Mouse (Mus musculus): ENCODE data around the gene Creg2. TPM values are rescaled to one million over a fixed set of nuclear protein-coding genes. Genes with fewer than 3 reads are reported as not detected.
"Not testable (repeated sequence)": the region's sequence is repeated elsewhere in the genome, so short reads cannot be mapped to it uniquely, and the experiment has no call there.

Creg2 gene
- total RNA-seq, 4 experiments from 2014 or later, result 71.1 to 105 (median 89.3) TPM

DNA sequence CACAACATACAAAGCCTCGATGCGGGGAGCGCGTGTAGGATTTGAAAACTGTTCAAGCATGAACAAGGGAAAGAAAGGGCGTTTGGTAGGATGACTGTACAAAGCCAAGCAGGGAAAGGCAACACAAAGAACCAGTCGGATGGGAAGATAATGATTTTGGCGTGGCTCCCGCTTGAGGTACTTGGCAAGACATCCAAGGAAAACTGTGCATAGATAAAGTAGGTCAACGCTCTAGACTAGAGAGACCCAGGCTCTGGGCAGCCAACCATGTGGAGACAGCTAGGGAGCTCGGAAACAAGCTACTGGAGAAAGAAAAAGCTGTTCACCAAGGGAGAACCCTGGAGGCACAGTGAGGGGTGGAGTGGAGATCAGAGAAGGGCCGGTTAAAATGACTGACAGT, 52.5 kb downstream of the Creg2 start:
- DNase-seq (ENCODE audit: low spot score in 2 of 2), result peak in 1 of 2 experiments; percentile 17

DNA sequence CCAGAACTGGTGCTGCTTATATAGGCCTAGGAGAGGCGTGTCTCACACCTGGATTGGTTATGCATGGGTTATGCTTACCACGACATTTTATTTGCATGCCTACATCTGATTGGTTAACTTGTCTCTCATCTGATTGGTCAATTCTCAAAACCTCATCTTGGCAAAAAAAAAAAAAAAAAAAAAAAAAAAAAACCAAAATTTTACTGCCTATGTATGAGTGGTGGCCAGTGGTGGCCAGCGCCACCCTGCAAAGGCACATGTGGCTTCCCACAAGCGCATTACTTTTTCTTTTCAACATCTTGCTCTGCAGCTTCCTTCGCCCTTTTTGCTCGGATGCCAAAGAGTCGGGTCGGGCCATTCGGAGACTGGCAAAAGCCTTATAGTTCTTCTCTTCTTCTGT, 54.1 kb downstream of the Creg2 start:
- not testable (repeated sequence) for DNase-seq (ENCODE audit: low spot score in 2 of 2)

DNA sequence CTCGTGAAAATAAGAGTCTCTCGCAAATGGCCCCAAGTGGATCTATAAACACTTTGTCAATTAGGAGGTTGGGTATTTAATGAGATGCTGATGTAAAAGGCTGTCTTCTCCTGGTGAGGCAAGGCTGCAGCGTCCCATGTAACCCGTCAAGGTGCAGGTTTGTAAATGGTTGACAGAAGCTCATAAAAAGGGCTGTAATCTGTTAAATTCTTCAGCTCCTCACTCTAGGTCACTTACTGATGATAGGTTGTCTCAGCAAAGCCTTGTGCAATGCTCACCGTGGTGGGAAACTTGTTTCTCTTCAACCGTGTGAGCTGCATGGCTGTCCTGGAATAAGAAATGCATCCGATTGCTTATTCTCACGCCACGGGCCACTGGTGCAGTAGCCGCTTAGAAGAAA, 57.4 kb downstream of the Creg2 start:
- DNase-seq (ENCODE audit: low spot score in 2 of 2), result no peak

DNA sequence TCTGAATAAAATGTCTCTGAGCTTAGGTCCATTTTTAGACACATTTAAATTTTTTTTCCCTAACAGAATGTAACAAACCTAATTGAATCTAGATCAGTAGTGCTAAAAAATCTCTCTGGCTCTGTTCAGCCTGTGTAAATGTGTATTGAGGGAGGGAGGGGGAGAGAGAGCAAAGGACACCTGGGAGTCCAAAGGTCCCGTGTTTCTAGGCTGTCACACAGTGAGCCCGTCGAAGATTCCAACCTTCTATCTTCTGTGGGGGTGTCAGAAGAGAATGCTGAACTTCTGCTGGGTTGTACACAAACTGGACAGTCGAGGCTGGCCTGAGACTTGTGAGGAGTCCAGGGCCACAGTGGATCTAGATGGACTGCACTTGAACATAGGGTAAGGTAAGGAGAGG, 59.2 kb downstream of the Creg2 start:
- no peak for DNase-seq (ENCODE audit: low spot score in 2 of 2)

DNA sequence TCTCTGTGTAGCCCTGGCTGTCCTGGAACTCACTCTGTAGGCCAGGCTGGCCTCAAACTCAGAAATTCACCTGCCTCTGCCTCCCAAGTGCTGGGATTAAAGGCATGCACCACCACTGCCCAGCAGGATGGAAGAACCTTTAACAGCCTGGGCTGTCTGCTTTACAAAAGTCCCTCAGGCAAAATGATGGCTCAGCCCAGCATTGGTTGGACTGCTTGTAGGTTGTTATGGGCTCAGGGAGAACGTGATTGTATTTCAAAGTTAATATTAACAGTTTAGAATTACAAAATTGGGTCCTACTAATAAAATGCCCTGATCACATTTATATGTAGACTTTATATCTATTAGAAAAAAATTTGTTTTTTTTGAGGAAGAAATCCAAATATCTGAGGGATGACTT, 59.7 kb downstream of the Creg2 start:
- DNase-seq (ENCODE audit: low spot score in 2 of 2), result not testable (repeated sequence)

DNA sequence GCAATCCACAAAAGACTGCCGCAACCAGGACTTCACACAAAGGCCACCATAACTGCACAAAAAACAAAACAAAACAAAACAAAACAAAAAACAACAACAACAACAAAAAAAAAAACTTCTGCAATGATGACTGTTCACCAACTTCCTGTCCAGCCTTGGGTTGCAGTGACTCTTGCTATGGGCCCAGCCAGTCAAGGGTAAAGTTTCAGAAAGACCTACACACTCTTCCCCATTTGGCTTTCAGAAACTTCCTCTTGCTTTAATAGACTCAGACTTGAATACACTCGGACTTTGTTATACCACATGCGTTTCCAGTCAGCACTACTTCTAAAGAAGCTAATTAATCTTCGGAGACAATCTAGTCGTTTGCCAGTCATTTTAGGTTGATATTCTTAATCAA, 61.1 kb downstream of the Creg2 start:
- no peak for DNase-seq (ENCODE audit: low spot score in 2 of 2)

DNA sequence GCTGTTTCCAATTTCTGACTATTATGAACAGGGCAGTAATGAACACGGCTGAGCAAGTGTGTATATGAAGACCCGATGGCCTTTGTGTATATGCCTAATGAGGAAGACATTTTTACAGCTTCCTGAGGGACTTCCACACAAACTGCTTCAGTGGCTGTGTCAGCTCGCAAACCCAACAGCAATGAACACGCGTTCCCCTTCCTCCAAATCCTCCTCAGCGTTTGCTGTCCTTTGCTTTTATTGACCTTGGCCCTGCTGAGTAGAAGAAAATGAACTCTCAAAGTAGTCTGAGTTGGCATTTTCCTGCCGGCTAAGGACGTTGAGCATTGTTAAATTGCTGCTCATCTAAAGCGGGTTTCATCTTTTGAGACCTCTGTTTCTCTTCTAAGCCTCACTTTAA, 65.9 kb downstream of the Creg2 start:
- no peak for DNase-seq (ENCODE audit: low spot score in 2 of 2)

DNA sequence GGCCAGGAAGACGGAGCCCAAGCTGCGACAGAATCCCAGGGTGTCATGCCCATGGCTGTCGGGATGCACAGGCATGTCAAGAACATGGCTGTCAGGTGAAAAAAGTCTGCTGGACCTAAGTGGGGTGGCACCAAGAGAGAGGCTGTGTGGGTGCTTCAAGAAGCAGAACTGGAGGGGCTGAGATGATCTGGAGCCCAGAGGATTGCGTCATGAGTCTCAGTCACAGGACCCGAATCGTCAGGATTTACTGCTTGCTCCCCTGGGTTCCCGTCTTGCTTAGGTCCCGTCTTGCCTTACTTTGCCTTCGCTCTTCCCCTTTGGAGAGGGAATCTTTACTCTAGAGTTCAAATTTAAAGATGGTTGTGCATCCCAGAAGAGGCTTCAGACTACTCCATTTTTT, 68.1 kb downstream of the Creg2 start:
- DNase-seq (ENCODE audit: low spot score in 2 of 2), result no peak

DNA sequence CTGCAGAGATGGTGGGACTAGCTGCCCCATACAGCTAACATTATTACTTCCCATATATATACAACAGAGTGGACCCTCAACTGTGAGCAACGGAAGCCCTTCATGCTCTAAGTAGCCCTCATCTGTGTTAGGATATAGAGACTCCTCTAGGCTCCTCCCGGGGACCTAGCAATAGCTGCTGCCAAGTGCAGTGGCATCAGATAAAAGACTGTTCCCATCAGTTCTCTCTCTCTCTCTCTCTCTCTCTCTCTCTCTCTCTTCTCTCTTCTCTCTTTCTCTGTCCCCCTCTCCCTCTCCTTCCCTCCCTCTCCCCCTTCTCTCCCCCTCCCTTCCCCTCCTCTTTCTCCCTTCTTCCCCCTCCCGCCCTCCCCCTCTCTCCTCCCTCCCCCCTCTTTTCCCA, 70.1 kb downstream of the Creg2 start:
- no peak for DNase-seq (ENCODE audit: low spot score in 2 of 2)

DNA sequence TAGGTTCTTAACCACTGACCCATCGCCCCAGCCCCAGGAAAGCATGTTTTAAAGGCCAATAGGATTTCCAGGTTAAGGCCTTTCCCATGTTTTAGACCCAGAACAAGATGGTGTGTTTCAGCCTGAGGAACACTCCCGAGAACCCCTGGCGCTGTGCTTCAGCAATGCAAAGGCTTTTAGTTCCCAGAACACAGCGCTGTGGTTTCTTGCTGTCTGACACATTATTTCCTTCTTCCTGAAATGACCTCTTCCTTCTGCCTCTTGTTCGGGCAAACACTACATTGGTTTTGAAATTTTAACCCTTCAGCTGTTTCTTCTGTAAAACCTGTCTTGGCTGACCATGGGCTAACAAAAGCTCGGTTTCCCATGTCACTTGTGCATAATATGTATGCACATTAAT, 72.1 kb downstream of the Creg2 start:
- no peak for DNase-seq (ENCODE audit: low spot score in 2 of 2)

DNA sequence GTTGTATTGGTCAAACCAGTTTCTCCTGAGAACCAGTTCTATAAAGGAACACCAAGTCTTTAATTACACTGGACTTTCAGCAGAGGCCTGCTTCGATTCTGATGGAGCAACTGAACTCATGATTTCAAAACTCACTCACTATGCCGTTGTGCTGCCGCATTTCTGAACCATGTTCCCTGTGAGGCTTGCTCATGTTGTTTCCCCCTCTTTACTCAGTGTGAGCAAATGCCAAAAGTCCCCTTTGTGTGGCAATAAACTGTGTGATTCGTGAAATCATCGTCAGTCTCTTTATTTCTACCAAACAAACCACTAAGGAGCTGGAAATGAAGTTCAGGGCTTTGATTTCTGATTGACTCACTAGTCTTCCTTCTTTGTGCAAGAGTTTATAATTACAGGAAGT, 72.8 kb downstream of the Creg2 start:
- no peak for DNase-seq (ENCODE audit: low spot score in 2 of 2)

DNA sequence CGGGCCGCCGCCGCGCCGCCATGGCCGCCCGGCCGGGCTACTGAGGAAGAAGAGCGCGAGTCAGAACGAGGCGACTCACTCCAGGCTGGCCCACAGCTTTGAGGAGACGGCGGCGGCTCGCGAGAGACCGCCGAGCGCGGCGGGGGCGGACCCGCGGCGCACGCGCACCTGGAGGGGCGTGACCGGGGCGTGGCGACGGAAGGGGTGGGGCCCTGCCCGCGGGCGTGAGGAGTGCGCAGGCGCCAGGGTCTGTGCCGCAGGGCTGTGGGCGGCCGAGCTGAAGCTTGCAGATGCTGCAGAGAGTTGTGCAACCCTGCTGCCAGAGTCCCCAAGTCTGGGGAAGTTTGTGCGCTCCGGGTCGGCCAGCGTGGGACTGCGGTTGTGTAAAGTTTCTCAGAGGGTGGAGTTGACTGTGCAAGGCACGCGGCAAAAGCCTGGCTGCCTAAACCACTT, 74.0 kb downstream of the Creg2 start, which contains the start of gene Rnf149:
Gene Rnf149 (minus strand): TSS at position 153 of the 453 bp plus-strand sequence.
- DNase-seq (ENCODE audit: low spot score in 2 of 2), result peak; percentile 91 to 95

DNA sequence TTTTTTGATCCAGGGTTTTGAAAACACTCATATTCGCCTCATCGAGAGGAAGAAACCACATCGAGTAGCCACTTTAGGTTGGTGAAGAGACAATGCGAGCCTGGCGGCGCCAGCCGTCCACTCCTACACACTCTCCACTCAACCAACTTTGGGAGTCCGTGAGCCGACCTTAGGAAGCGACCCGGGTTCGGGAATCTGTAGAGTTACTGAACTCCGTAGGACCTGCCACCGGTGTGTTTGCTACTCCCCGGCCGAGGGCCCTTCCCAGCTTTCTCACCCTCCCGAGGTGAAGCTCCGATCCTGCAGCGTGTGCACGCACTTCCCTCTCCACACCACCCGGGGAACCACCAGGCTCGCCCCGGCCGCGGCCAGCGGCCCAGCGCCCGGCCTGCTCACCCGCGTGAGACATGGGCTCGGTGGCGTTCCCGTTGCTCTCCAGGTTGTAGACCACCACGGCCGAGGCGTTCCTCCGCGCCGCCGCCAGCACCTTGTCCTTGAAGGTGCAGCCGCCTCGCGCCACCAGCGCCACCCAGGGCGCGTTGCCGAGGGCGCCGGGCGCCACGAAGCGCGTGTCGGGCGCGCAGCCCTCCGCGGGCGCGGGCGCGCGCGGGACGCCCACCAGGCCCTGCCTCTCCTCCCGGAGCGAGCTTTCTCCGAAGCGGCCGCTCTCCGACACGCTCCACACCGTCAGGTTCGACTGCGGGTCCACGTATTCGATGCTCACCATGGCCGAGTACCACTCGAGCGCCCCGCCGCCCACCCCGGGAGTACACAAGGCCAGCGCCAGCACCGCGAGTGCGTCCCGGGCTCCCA, 74.6 kb downstream of the Creg2 start:
- DNase-seq (ENCODE audit: low spot score in 2 of 2), result peak in 1 of 2 experiments; percentile 23

DNA sequence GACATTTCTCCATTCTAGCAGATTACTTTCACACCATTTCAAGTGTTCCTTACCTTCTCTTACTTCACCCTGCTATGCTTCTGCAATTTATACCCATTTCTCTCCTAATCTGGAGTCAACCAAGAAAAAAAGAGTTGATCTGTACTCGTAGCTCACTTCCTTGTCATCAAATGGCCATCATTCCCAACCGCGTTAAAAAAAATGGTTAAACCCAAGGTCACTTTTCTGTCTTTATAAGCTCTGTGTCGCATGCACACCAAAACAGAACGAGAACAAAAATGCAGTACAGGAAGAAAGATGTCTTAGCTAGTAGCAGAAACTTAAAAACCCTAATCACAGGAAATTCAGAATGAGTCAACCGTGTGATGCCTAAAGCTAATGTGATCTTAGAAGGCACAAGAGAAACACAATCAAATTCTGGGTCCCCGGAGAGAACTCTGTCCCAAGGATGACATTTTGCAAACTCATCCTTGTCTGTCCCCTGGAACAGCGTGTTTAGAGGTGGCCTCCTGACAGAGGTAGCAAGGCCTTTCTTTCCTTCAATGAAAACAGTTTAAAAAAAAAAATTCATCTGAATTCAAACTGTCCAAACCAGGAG, 75.4 kb downstream of the Creg2 start:
- no peak for DNase-seq (ENCODE audit: low spot score in 2 of 2)

DNA sequence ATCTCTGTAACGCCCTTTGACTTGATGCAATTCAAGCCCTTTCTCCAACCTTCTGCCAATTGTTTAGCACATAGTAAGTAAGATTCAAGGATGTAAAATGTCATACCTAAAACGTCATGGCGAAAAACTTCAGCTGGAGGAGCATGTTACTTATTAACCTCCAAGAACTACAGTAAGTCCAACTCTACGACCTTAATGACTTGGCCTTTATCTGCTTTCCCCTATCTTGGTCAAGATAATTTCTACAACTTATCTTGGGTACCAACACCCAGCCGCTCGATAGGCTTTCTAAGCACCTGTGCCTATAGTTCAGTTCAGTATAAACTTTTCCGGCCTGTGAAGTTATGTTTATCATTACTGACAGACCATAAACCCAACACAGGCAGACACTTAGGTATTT, 77.4 kb downstream of the Creg2 start:
- no peak for DNase-seq (ENCODE audit: low spot score in 2 of 2)

DNA sequence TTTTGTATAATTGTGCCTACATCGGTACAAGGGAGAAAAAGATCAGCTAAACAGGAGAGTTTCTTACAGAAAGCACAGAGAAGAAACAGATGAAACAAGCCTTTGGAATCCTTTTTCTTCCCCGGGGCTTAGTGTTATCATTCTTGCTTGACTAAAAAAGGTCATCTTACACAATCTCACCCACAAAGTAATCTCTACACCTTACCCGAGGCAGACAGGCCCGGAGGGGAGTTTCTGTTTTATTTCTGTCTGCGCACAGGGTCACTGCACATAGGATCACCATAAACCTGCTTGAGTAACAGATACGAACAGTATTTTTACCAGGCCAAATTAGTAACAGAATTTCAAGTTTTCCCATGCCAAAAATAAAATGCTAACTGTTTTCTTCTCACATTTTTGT, 79.6 kb downstream of the Creg2 start:
- DNase-seq (ENCODE audit: low spot score in 2 of 2), result no peak

Other genes starting within 250 kb of the Creg2 start
- gene Tbc1d8, start 172.7 kb downstream of the Creg2 start, total RNA-seq (2022), result 10 to 100 TPM; 13.4 to 15.4 (median 15.0) TPM
- gene Cnot11, start 116.5 kb downstream of the Creg2 start, total RNA-seq (2022), result 10 to 100 TPM; 22.0 to 24.5 (median 22.9) TPM
- 10 to 100 TPM; 31.6 to 35.1 (median 32.7) TPM for gene Rnf149, start 74.1 kb downstream of the Creg2 start, total RNA-seq (2022)
- gene Rfx8, start 69.5 kb upstream of the Creg2 start, total RNA-seq (2022), result 1 to 10 TPM in 1 of 4 experiments, under 1 TPM in 2, not detected in 1; 0.18 to 1.2 (median 0.45) TPM
- not detected for gene Gm3646, start 153.9 kb upstream of the Creg2 start, total RNA-seq (2022)
- 100 to 1,000 TPM; 127 to 159 (median 152) TPM for gene Map4k4, start 249.4 kb upstream of the Creg2 start, total RNA-seq (2022)